Mouse (Mus musculus) kidney, embryonic 14.5 days (tissue): ENCODE results near the gene Syne2. TPM values are rescaled to one million over a fixed set of nuclear protein-coding genes. Genes with fewer than 3 reads are reported as not detected.
A peak's percentile ranks its signal among the peaks of the same experiment; 100 is the strongest.

Experiments used
- ATAC-seq: fragments of 200-750 bp; cut with Nextera tagmentation; 2 replicates; pipeline ENCODE4 v1.8.0; 2017; ENCODE audit warnings: moderate number of reproducible peaks, mild to moderate bottlenecking, moderate TSS enrichment, moderate library complexity; ENCODE audit not compliant: low FRiP score, low TSS enrichment
- H3K27ac ChIP-seq: fragments of 300-500 bp; sonication (generic); 2 replicates; pipeline ENCODE4 v1.5.1; 2014; ENCODE audit warnings: low read depth, mild to moderate bottlenecking, low read length, moderate library complexity, mixed read lengths
- H3K27me3 ChIP-seq: fragments of 300-500 bp; sonication (generic); 2 replicates; pipeline ENCODE4 v1.6.1; 2014; ENCODE audit warnings: mild to moderate bottlenecking, low read length; ENCODE audit not compliant: control insufficient read depth, insufficient read depth
- H3K36me3 ChIP-seq: fragments of 300-500 bp; sonication (generic); 2 replicates; pipeline ENCODE4 v1.6.1; 2014; ENCODE audit warnings: low read length, mixed read lengths; ENCODE audit not compliant: control insufficient read depth, insufficient read depth
- H3K4me1 ChIP-seq: fragments of 300-500 bp; sonication (generic); 2 replicates; pipeline ENCODE4 v1.6.1; 2014; ENCODE audit warnings: low read length, mixed read lengths; ENCODE audit not compliant: control insufficient read depth, insufficient read depth
- H3K4me2 ChIP-seq: fragments of 300-500 bp; sonication (generic); replicated peaks from 2 replicates; pipeline ENCODE4 v1.6.1; 2014; ENCODE audit warnings: low read depth, mild to moderate bottlenecking, low read length
- H3K4me3 ChIP-seq: fragments of 300-500 bp; sonication (generic); 2 replicates; pipeline ENCODE4 v1.5.1; 2014; ENCODE audit warnings: mild to moderate bottlenecking, low read length
- H3K9ac ChIP-seq: fragments of 300-500 bp; sonication (generic); 2 replicates; pipeline ENCODE4 v1.6.1; 2014; ENCODE audit warnings: low read depth, mild to moderate bottlenecking, low read length, moderate library complexity
- H3K9me3 ChIP-seq: fragments of 300-500 bp; sonication (generic); 2 replicates; pipeline ENCODE4 v1.6.1; 2016; ENCODE audit warnings: low read length; ENCODE audit not compliant: control insufficient read depth
- WGBS: fragments of 180-500 bp; shearing (Covaris S2); extraction: QIAGEN DNeasy Blood & Tissue Kit; methylation state at CpG from one replicate; pipeline ENCODE4 v1.1.7; 2014; 5-methylcytosine and 5-hydroxymethylcytosine counted together
- polyA plus RNA-seq: library from polyadenylated mRNA; unstranded; fragments of >200 nt; fragmentation: Nextera tagmentation; extraction: Ambion mirVana; gene quantifications from 2 replicates; pipeline ENCODE4 v1.2.1, GENCODE M21; 2014

The Syne2 gene
- polyA plus RNA-seq, 1 experiment from 2014 or later, result 69.0 TPM

DNA sequence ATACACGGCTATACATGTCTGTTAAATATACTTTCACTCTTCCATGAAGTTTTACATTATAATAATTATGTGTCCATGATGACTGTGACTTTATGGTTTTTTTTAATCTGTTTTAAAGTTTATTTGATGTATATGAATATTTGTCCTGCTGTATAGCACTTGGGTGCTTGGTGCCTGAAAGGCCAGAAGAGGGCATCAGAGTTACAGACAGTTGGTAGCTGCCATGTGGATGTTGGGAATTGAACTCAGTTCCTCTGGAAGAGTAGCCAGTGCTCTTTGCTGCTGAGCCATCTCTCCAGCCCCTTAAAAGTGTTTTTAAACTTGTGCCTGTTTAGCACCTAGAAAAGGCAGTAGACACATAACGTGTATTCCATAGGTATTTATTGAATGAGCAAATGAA, 21.4 kb upstream of the Syne2 start:
- no peak overlapping the region for H3K4me2 ChIP-seq
- no peak for ATAC-seq
- H3K27me3 ChIP-seq, result no peaks in the 10 kb centered on the region
- no peak overlapping the region for H3K9ac ChIP-seq
- no peaks in the 10 kb centered on the region for H3K9me3 ChIP-seq
- no peaks in the 10 kb centered on the region for H3K36me3 ChIP-seq
- WGBS, result 75% methylated on average over 2 of the region's 2 CpGs
- H3K27ac ChIP-seq, result no peak overlapping the region
- H3K4me1 ChIP-seq, result no peaks in the 10 kb centered on the region
- no peak overlapping the region for H3K4me3 ChIP-seq

GRCm38 (mm10) chr12:75806281-75806680, 11.7 kb upstream of the Syne2 start:
- H3K27ac ChIP-seq, result no peak overlapping the region
- 90% methylated on average over 4 of the region's 4 CpGs for WGBS
- ATAC-seq, result no peak

DNA sequence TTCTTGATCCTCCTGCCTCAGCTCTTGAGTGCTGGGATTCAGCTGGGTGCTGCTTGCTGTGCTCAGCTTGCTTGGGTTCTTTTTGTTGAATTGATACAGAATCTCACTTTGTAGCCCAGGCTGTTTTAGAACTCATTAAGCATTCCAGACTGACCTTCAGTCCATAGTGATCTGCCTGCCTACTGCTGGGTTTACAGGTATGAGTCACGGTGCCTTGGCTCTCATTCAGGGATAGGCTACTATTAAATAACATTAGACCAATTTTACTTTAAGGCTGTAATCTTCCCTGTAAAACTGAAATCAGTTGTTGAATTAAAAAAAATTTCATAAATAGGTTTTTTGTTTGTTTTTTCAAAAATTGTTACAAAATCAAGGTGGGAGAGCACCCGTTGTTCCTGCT, 4.2 kb upstream of the Syne2 start:
- Histone ChIP-seq H3K4me1 (peaks cover 9% of the 10 kb centered on the region; the same call in 1 of the 2 replicates), H3K9me3 (no peaks in the 10 kb centered on the region), H3K4me3 (no peak overlapping the region), H3K9ac (no peak overlapping the region), H3K27me3 (no peaks in the 10 kb centered on the region), H3K4me2 (no peak overlapping the region), H3K27ac (no peak overlapping the region), H3K36me3 (no peaks in the 10 kb centered on the region)
- 95% methylated on average over 2 of the region's 2 CpGs for whole genome bisulfite sequencing
- ATAC-seq, result no peak

More at GRCm38 (mm10) chr12:75806281-75806680, 11.7 kb upstream of the Syne2 start:
- H3K4me3 ChIP-seq, result no peak overlapping the region
- H3K9ac ChIP-seq, result no peak overlapping the region
- no peaks in the 10 kb centered on the region for H3K4me1 ChIP-seq
- no peaks in the 10 kb centered on the region for H3K27me3 ChIP-seq
- no peaks in the 10 kb centered on the region for H3K9me3 ChIP-seq
- H3K36me3 ChIP-seq, result no peaks in the 10 kb centered on the region
- H3K4me2 ChIP-seq, result no peak overlapping the region

DNA sequence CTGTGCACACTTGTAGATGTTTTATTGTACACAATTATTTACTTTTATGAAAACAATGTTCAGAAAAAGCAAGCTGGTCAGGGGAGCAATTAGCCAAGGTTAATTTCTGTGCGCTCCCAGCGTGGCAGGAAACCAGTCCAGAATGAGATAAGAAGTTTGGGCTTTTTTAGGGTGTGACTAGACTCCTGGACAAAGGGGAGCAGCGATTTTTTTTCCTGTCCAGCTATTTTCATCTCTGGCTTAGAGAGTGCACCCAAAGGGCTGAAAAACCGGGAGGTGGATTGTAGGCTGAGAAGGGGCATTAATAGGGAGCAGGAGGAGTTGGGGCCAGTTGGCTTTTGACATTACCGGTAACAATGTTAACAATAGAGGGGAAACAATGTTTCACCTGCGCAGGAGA, 3.4 kb upstream of the Syne2 start:
- Histone ChIP-seq H3K27me3 (no peaks in the 10 kb centered on the region), H3K27ac (no peak overlapping the region), H3K9ac (no peak overlapping the region), H3K4me2 (no peak overlapping the region), H3K36me3 (no peaks in the 10 kb centered on the region), H3K9me3 (no peaks in the 10 kb centered on the region), H3K4me3 (no peak overlapping the region), H3K4me1 (peaks cover 11% of the 10 kb centered on the region)
- WGBS, result 82% methylated on average over 6 of the region's 6 CpGs
- ATAC-seq, result no peak

DNA sequence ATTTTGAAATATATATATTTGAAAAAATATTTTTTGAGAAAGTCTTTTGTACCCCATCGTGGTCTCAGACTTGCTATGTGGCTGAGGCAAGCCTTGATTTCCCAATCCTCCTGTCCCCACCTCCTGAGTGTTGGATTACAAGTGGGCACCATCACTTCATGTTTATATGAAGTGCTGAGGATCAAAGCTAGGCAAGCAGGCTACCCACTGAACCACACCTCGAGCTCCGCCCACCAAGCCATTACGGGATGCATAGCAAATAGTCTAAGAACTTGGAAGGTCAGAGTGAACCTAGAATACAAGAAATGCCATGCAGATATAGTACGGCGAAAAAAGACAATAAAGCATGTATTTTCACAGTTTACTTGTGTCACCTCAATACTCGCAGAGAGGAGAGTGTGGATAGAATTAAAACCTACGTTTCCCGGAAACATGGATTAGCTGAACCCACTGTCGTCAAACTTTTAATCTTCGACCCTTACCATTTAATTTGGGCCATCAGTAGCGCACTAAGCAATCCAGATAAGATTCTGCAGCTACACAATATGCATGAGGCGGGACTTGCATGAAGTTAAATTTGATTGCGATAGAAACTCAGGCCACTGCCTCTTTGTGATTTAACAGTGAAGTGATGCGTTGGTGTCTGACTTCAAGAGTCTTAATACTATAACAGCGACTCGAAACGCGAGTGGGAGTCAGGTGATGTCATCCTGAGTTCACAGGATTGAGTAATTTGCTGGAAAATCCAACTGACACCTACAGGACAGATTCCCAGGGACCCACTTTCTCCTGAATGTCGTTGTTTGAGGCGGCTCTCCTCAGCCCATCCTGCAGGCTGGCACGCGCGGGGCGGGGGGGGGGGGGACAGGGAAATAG, 715 bp upstream of the Syne2 start:
- Histone ChIP-seq H3K4me2 (peak overlapping the region; percentile 76), H3K27me3 (no peaks in the 10 kb centered on the region), H3K27ac (no peak overlapping the region), H3K9ac (peak overlapping the region; percentile 87), H3K4me3 (peak overlapping the region; percentile 74), H3K9me3 (no peaks in the 10 kb centered on the region), H3K36me3 (no peaks in the 10 kb centered on the region), H3K4me1 (peaks cover 22% of the 10 kb centered on the region)
- ATAC-seq, result peak; percentile 3; the same call in 1 of the 2 replicates
- WGBS, result 11% methylated on average over 23 of the region's 25 CpGs

DNA sequence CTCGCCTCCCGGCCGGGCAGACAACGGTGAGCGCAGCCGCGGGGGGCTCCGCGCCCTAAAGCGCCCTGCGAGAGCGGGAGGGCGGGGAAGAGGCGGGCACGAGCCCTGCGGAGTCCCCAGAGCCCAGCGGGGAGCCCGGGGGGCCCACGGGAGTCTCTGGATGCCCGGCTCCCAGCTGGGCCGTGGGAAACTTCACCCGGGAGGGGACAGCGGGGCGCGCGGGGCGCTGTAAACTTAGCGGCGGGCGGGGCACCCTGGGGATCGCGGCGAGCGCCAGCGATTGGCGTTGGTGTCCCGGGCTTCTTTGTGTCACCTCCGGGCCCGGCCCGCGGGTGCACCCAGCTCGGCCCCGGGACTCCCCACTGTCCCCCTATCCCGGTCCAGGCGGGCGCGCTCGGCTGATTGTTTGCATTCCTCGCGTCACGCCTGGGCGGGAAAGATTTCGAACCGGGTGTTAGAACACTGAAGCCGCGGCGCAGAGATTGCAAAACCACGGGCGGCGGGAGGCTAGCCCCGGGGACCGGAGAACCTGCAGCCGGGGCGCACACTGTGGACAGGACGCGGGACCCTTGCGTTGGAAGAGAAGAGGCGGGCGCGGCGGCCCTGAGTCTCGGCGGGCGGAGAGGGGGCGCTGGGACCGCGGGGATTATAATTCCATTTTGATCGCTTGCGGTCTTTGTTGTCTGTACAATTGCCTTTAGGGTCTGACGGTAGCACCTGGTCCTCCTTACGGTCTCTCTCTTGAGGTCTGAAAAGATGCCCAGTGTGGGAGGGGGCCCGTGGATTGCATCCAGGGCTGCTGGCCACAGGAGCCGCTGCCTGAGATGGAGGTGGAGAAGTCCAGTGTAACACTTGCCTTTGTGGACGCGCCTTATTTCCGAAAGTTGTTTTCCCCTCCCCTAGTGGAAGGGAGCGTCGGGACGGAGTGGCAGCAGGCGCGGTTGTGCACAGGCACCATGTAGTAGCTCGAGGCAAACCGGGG, 810 bp downstream of the Syne2 start:
- no peaks in the 10 kb centered on the region for H3K36me3 ChIP-seq
- H3K9me3 ChIP-seq, result no peaks in the 10 kb centered on the region
- peak overlapping the region; percentile 87 for H3K9ac ChIP-seq
- no peaks in the 10 kb centered on the region for H3K27me3 ChIP-seq
- WGBS, result 1% methylated on average over 77 of the region's 93 CpGs
- peak overlapping the region; percentile 76 for H3K4me2 ChIP-seq
- peak overlapping the region; percentile 79 for H3K27ac ChIP-seq
- peaks cover 23% of the 10 kb centered on the region for H3K4me1 ChIP-seq
- H3K4me3 ChIP-seq, result peak overlapping the region; percentile 74
- peak; percentile 80 for ATAC-seq

DNA sequence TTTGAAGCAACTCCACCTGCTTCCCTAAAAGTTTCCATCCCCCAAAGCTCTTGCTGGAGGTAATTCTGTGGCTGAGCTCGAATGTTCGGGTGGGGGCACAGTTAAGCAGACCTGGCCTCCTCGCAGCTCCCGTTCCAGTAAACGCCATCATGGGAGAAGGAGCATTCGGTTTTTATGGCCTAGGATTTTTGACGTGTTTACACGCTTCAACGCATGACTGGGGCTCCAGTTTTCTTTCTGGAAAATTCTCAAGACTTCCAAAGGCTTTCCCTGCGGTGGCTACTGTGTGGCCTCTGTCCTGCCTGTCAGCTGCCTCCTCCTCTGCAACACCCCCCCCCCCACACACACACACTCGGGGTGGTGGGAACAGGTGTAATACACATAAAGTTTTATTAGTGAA, 1.5 kb downstream of the Syne2 start:
- H3K9ac ChIP-seq, result peak overlapping the region; percentile 87; the same call in 1 of the 2 replicates
- peak overlapping the region; percentile 74 for H3K4me3 ChIP-seq
- peak overlapping the region; percentile 76 for H3K4me2 ChIP-seq
- 6% methylated on average over 11 of the region's 11 CpGs for WGBS
- no peaks in the 10 kb centered on the region for H3K9me3 ChIP-seq
- no peak overlapping the region; the same call in 1 of the 2 replicates for H3K27ac ChIP-seq
- H3K27me3 ChIP-seq, result no peaks in the 10 kb centered on the region
- H3K4me1 ChIP-seq, result peaks cover 23% of the 10 kb centered on the region
- H3K36me3 ChIP-seq, result no peaks in the 10 kb centered on the region
- no peak for ATAC-seq

GRCm38 (mm10) chr12:75820216-75820615, 2.3 kb downstream of the Syne2 start:
- WGBS, result 81% methylated on average over 7 of the region's 7 CpGs
- no peak overlapping the region for H3K4me3 ChIP-seq
- no peak overlapping the region for H3K27ac ChIP-seq
- peaks cover 23% of the 10 kb centered on the region for H3K4me1 ChIP-seq
- no peak for ATAC-seq
- H3K36me3 ChIP-seq, result no peaks in the 10 kb centered on the region
- H3K9ac ChIP-seq, result no peak overlapping the region
- H3K27me3 ChIP-seq, result no peaks in the 10 kb centered on the region
- no peak overlapping the region; the same call in 1 of the 2 replicates for H3K4me2 ChIP-seq
- no peaks in the 10 kb centered on the region for H3K9me3 ChIP-seq
